Mouse (Mus musculus) Patski (cell line): ENCODE measurements around the gene 1110051M20Rik. TPM values are rescaled to one million over a fixed set of nuclear protein-coding genes. Genes with fewer than 3 reads are reported as not detected.
A peak's percentile ranks its signal among the peaks of the same experiment; 100 is the strongest.

ENCODE experiments used
- ATAC-seq: fragments of 100-300 bp; one replicate; pipeline ENCODE4 v1.8.0; 2021
- CTCF ChIA-PET: fragments of 350-600 bp; sonication (Branson Sonifier 250); formaldehyde crosslinking; loops from one replicate; lab custom pipeline; 2022; ENCODE audit warnings: inconsistent platforms; lab: Charles Lee
- POLR2A ChIA-PET: fragments of 350-600 bp; sonication (Branson Sonifier 250); formaldehyde crosslinking; loops from one replicate; lab custom pipeline; 2022; ENCODE audit warnings: antibody characterized with exemption, inconsistent platforms; lab: Charles Lee
- DNase-seq: peaks from one replicate; pipeline ENCODE4 v3.0.0-alpha.2; 2011; ENCODE audit warnings: low read depth, low spot score
- H3K27me3 ChIP-seq: fragments of 371-371 bp; one replicate; pipeline ENCODE4 v1.5.1; 2021
- CTCF ChIP-seq: fragments of 100-300 bp; IDR thresholded peaks from one replicate; pipeline ENCODE4 v1.5.1; 2021
- in situ Hi-C: fragments of 300-500 bp; cut with MboI; formaldehyde crosslinking; loops from 3 replicates; pipeline ENCODE4 v1.11.1; 2018; ENCODE audit warnings: low pct_unique_long_range_greater_than_20kb, mixed read lengths
- polyA plus RNA-seq: library from polyadenylated mRNA; unstranded; gene quantifications from one replicate; pipeline ENCODE4 v1.2.3, GENCODE M21; 2021

The 1110051M20Rik gene
- polyA plus RNA-seq, 1 experiment from 2014 or later, result 15.1 TPM

- TF ChIP-seq CTCF, result no peak
- ChIA-PET POLR2A (interaction anchor here (0.6 to 1.5 kb wide), 5 partner anchors 11 to 96 kb away, joined by 3 to 7 read pairs (median 3); partner anchors contain the start of gene Ddb2), CTCF (interaction anchor here (1.0 to 1.8 kb wide), 3 partner anchors 19 to 142 kb away, joined by 3 to 4 read pairs (median 3); partner anchors contain the start of gene Ddb2)
- ATAC-seq, result peak; percentile 77
- no peak for DNase-seq
- no peaks in the 10 kb centered on the region for H3K27me3 ChIP-seq
- in situ Hi-C loops, result no loop called here
These were observed 187.2 kb downstream of the 1110051M20Rik start for GRCm38 (mm10) chr2:91257126-91257980.

- ATAC-seq (peak; percentile 66), DNase-seq (no peak)
- POLR2A ChIA-PET, result interaction anchor here (0.7 to 1.5 kb wide), 3 partner anchors 12 to 95 kb away, joined by 3 to 7 read pairs (median 3); no protein-coding TSS in a partner anchor
- no peak for TF ChIP-seq CTCF
- CTCF ChIA-PET, result no interaction called here
- in situ Hi-C loops, result no loop called here
- H3K27me3 ChIP-seq, result no peaks in the 10 kb centered on the region
These were observed 188.0 kb downstream of the 1110051M20Rik start for GRCm38 (mm10) chr2:91256256-91257125.

- TF ChIP-seq CTCF, result no peak
- no peak for ATAC-seq
- ChIA-PET CTCF (no interaction called here), POLR2A (no interaction called here)
- DNase-seq, result no peak
- no peaks in the 10 kb centered on the region for H3K27me3 ChIP-seq
- in situ Hi-C loops, result no loop called here
These were observed 188.8 kb downstream of the 1110051M20Rik start, which contains the start of gene Pacsin3 for GRCm38 (mm10) chr2:91255661-91256150. TSS of gene Pacsin3 (plus strand) at chr2:91255954.

- in situ Hi-C loops, result no loop called here
These were observed 189.7 kb downstream of the 1110051M20Rik start for GRCm38 (mm10) chr2:91254725-91255380.

GRCm38 (mm10) chr2:91252512-91252911 lies 192.0 kb downstream of the 1110051M20Rik start:
- ChIA-PET CTCF (interaction anchor here (0.9 to 2.0 kb wide), 2 partner anchors 16 to 137 kb away, joined by 3 to 4 read pairs; partner anchors contain the start of gene Ddb2), POLR2A (no interaction called here)
- TF ChIP-seq CTCF, result no peak
- H3K27me3 ChIP-seq, result no peaks in the 10 kb centered on the region
- ATAC-seq, result no peak
- in situ Hi-C loops, result no loop called here
- DNase-seq, result no peak

More at GRCm38 (mm10) chr2:91254725-91255380, 189.7 kb downstream of the 1110051M20Rik start:
- no peak for TF ChIP-seq CTCF
- ChIA-PET POLR2A (no interaction called here), CTCF (interaction anchor here (1.3 kb wide), 1 partner anchor 17 kb away, joined by 4 read pairs; no protein-coding TSS in a partner anchor)
- no peaks in the 10 kb centered on the region for H3K27me3 ChIP-seq
- ATAC-seq, result no peak
- DNase-seq, result no peak

GRCm38 (mm10) chr2:91252001-91252400 lies 192.5 kb downstream of the 1110051M20Rik start:
- H3K27me3 ChIP-seq, result no peaks in the 10 kb centered on the region
- TF ChIP-seq CTCF, result no peak
- no peak for DNase-seq
- ATAC-seq, result no peak
- POLR2A ChIA-PET, result no interaction called here
- in situ Hi-C loops, result no loop called here
- CTCF ChIA-PET, result interaction anchor here (2.0 kb wide), 1 partner anchor 137 kb away, joined by 4 read pairs; no protein-coding TSS in a partner anchor

- DNase-seq (no peak), ATAC-seq (no peak)
- in situ Hi-C loops, result no loop called here
- ChIA-PET POLR2A (no interaction called here), CTCF (interaction anchor here (1.2 to 1.7 kb wide), 3 partner anchors 11 to 133 kb away, joined by 3 to 10 read pairs (median 5); partner anchors contain the start of gene Ddb2)
- no peaks in the 10 kb centered on the region for H3K27me3 ChIP-seq
- TF ChIP-seq CTCF, result no peak
These were observed 196.1 kb downstream of the 1110051M20Rik start for GRCm38 (mm10) chr2:91248366-91248765.

GRCm38 (mm10) chr2:91244557-91245228 lies 199.8 kb downstream of the 1110051M20Rik start:
- in situ Hi-C loops, result no loop called here
- H3K27me3 ChIP-seq, result no peaks in the 10 kb centered on the region
- POLR2A ChIA-PET, result no interaction called here
- no peak for TF ChIP-seq CTCF
- CTCF ChIA-PET, result no interaction called here
- DNase-seq (no peak), ATAC-seq (no peak)

GRCm38 (mm10) chr2:91243416-91243815 lies 201.1 kb downstream of the 1110051M20Rik start:
- ChIA-PET POLR2A (no interaction called here), CTCF (interaction anchor here (1.1 kb wide), 1 partner anchor 128 kb away, joined by 5 read pairs; no protein-coding TSS in a partner anchor)
- no peak for ATAC-seq
- no peak for DNase-seq
- in situ Hi-C loops, result no loop called here
- no peak for TF ChIP-seq CTCF
- H3K27me3 ChIP-seq, result no peaks in the 10 kb centered on the region
